Mouse (Mus musculus): ENCODE measurements at regions not wholly inside any gene's neighbourhood (a gene's known extent, or its start where the extent isn't known, plus 50 kb on each side); places are given as distances from the start of the nearest gene placed in this dataset.

GRCm38 (mm10) chr9:43448981-43449380 is 138.3 kb downstream of the Trim29 start:
- TF ChIP-seq CTCF (IDR thresholded peaks at IDR 0.05; ENCODE audit: insufficient read depth, low read depth, low read length) (no peak), POLR2A (IDR thresholded peaks at IDR 0.05; ENCODE audit: insufficient read depth, low read depth, low read length) (no peak)
